Mouse (Mus musculus): Measurements from ENCODE around the gene Trex1. TPM values are rescaled to one million over a fixed set of nuclear protein-coding genes. Genes with fewer than 3 reads are reported as not detected.

Gene Trex1
- polyA plus RNA-seq, 1 experiment from 2014 or later = 13.6 TPM

DNA sequence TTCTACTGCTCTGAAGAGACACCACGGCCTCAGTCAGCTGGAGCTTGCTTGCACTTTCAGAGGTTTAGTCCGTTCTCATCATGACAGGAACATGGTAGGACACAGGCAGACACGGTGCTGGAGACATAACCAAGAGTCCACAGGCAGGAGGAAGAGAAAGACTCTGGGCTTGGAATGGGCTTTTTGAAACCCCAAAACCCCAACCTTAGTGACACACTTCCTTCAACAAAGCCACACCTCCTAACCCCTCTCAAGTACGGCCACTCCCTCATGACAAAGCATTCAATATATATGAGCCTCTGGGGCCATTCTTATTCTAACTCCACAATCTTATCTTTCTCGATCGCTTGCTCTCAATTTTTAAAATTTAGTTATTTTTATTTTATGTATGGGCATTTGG, 27.1 kb downstream of the Trex1 start:
- no peaks in the 10 kb centered on the region; the same call in 1 of the 2 replicates for H3K36me3 ChIP-seq (ENCODE audit: control insufficient read depth, insufficient read depth, low read length)
- H3K4me3 ChIP-seq (ENCODE audit: low read length) = no peak overlapping the region
- H3K27ac ChIP-seq (ENCODE audit: low read depth, low read length) = no peak overlapping the region
- H3K9me3 ChIP-seq (ENCODE audit: control insufficient read depth, low read length) = no peaks in the 10 kb centered on the region
- no peaks in the 10 kb centered on the region for H3K4me1 ChIP-seq (ENCODE audit: control insufficient read depth, insufficient read depth, low read depth, low read length)
- ATAC-seq = no peak
- H3K4me2 ChIP-seq (ENCODE audit: low read length) = no peak overlapping the region
- no peak overlapping the region for H3K9ac ChIP-seq (ENCODE audit: low read depth, low read length)
- H3K27me3 ChIP-seq (replicated peaks; ENCODE audit: control insufficient read depth, insufficient read depth, low read length) = no peaks in the 10 kb centered on the region
- WGBS = 77% methylated on average over 6 of the region's 6 CpGs

GRCm38 (mm10) chr9:109031686-109032085, 27.8 kb downstream of the Trex1 start:
- 91% methylated on average over 8 of the region's 8 CpGs for WGBS
- no peak overlapping the region for H3K27ac ChIP-seq (ENCODE audit: low read depth, low read length)

GRCm38 (mm10) chr9:109031001-109031400, 28.5 kb downstream of the Trex1 start:
- WGBS = 96% methylated on average over 7 of the region's 7 CpGs

More at GRCm38 (mm10) chr9:109031686-109032085, 27.8 kb downstream of the Trex1 start:
- Histone ChIP-seq H3K4me3 (ENCODE audit: low read length) (no peak overlapping the region), H3K4me2 (ENCODE audit: low read length) (no peak overlapping the region), H3K4me1 (ENCODE audit: control insufficient read depth, insufficient read depth, low read depth, low read length) (no peaks in the 10 kb centered on the region), H3K27me3 (replicated peaks; ENCODE audit: control insufficient read depth, insufficient read depth, low read length) (no peaks in the 10 kb centered on the region), H3K9ac (ENCODE audit: low read depth, low read length) (no peak overlapping the region), H3K36me3 (ENCODE audit: control insufficient read depth, insufficient read depth, low read length) (no peaks in the 10 kb centered on the region; the same call in 1 of the 2 replicates), H3K9me3 (ENCODE audit: control insufficient read depth, low read length) (no peaks in the 10 kb centered on the region)
- no peak for ATAC-seq

GRCm38 (mm10) chr9:109030312-109030711, 29.2 kb downstream of the Trex1 start:
- ATAC-seq = no peak

More at GRCm38 (mm10) chr9:109031001-109031400, 28.5 kb downstream of the Trex1 start:
- ATAC-seq = no peak
- Histone ChIP-seq H3K36me3 (ENCODE audit: control insufficient read depth, insufficient read depth, low read length) (no peaks in the 10 kb centered on the region; the same call in 1 of the 2 replicates), H3K27ac (ENCODE audit: low read depth, low read length) (no peak overlapping the region), H3K9ac (ENCODE audit: low read depth, low read length) (no peak overlapping the region), H3K4me2 (ENCODE audit: low read length) (no peak overlapping the region), H3K4me1 (ENCODE audit: control insufficient read depth, insufficient read depth, low read depth, low read length) (no peaks in the 10 kb centered on the region), H3K27me3 (replicated peaks; ENCODE audit: control insufficient read depth, insufficient read depth, low read length) (no peaks in the 10 kb centered on the region), H3K9me3 (ENCODE audit: control insufficient read depth, low read length) (no peaks in the 10 kb centered on the region), H3K4me3 (ENCODE audit: low read length) (no peak overlapping the region)

GRCm38 (mm10) chr9:109028919-109029318, 30.6 kb downstream of the Trex1 start:
- peaks cover 2% of the 10 kb centered on the region; the same call in 1 of the 2 replicates for H3K36me3 ChIP-seq (ENCODE audit: control insufficient read depth, insufficient read depth, low read length)
- no peak for ATAC-seq
- H3K4me1 ChIP-seq (ENCODE audit: control insufficient read depth, insufficient read depth, low read depth, low read length) = no peaks in the 10 kb centered on the region
- no peak overlapping the region for H3K27ac ChIP-seq (ENCODE audit: low read depth, low read length)
- H3K27me3 ChIP-seq (replicated peaks; ENCODE audit: control insufficient read depth, insufficient read depth, low read length) = no peaks in the 10 kb centered on the region
- H3K9ac ChIP-seq (ENCODE audit: low read depth, low read length) = no peak overlapping the region
- H3K9me3 ChIP-seq (ENCODE audit: control insufficient read depth, low read length) = no peaks in the 10 kb centered on the region
- 81% methylated on average over 5 of the region's 5 CpGs for WGBS
- H3K4me2 ChIP-seq (ENCODE audit: low read length) = no peak overlapping the region
- H3K4me3 ChIP-seq (ENCODE audit: low read length) = no peak overlapping the region

More at GRCm38 (mm10) chr9:109030312-109030711, 29.2 kb downstream of the Trex1 start:
- H3K9ac ChIP-seq (ENCODE audit: low read depth, low read length) = no peak overlapping the region
- WGBS = 71% methylated on average over 3 of the region's 3 CpGs
- H3K4me3 ChIP-seq (ENCODE audit: low read length) = no peak overlapping the region
- no peak overlapping the region for H3K4me2 ChIP-seq (ENCODE audit: low read length)
- H3K27ac ChIP-seq (ENCODE audit: low read depth, low read length) = no peak overlapping the region
- H3K9me3 ChIP-seq (ENCODE audit: control insufficient read depth, low read length) = no peaks in the 10 kb centered on the region
- H3K27me3 ChIP-seq (replicated peaks; ENCODE audit: control insufficient read depth, insufficient read depth, low read length) = no peaks in the 10 kb centered on the region
- H3K4me1 ChIP-seq (ENCODE audit: control insufficient read depth, insufficient read depth, low read depth, low read length) = no peaks in the 10 kb centered on the region
- H3K36me3 ChIP-seq (ENCODE audit: control insufficient read depth, insufficient read depth, low read length) = peaks cover 2% of the 10 kb centered on the region; the same call in 1 of the 2 replicates

- Histone ChIP-seq H3K27me3 (replicated peaks; ENCODE audit: control insufficient read depth, insufficient read depth, low read length) (no peaks in the 10 kb centered on the region), H3K9ac (ENCODE audit: low read depth, low read length) (no peak overlapping the region), H3K4me2 (ENCODE audit: low read length) (no peak overlapping the region), H3K9me3 (ENCODE audit: control insufficient read depth, low read length) (no peaks in the 10 kb centered on the region), H3K4me1 (ENCODE audit: control insufficient read depth, insufficient read depth, low read depth, low read length) (no peaks in the 10 kb centered on the region), H3K4me3 (ENCODE audit: low read length) (no peak overlapping the region), H3K36me3 (ENCODE audit: control insufficient read depth, insufficient read depth, low read length) (peaks cover 2% of the 10 kb centered on the region; the same call in 1 of the 2 replicates), H3K27ac (ENCODE audit: low read depth, low read length) (no peak overlapping the region)
- WGBS = 70% methylated on average over 3 of the region's 3 CpGs
- ATAC-seq = no peak
Observed at GRCm38 (mm10) chr9:109028421-109028820, 31.1 kb downstream of the Trex1 start.

- WGBS = 80% methylated on average over 7 of the region's 8 CpGs
Observed at GRCm38 (mm10) chr9:109027521-109027920, 32.0 kb downstream of the Trex1 start.

GRCm38 (mm10) chr9:109022866-109023685, 36.5 kb downstream of the Trex1 start:
- H3K4me2 ChIP-seq (ENCODE audit: low read length) = no peak overlapping the region
- 93% methylated on average over 17 of the region's 17 CpGs for WGBS
- no peak overlapping the region for H3K4me3 ChIP-seq (ENCODE audit: low read length)
- H3K27ac ChIP-seq (ENCODE audit: low read depth, low read length) = no peak overlapping the region
- H3K9ac ChIP-seq (ENCODE audit: low read depth, low read length) = no peak overlapping the region
- no peaks in the 10 kb centered on the region for H3K4me1 ChIP-seq (ENCODE audit: control insufficient read depth, insufficient read depth, low read depth, low read length)
- H3K9me3 ChIP-seq (ENCODE audit: control insufficient read depth, low read length) = no peaks in the 10 kb centered on the region
- H3K36me3 ChIP-seq (ENCODE audit: control insufficient read depth, insufficient read depth, low read length) = peaks cover 2% of the 10 kb centered on the region; the same call in 1 of the 2 replicates
- H3K27me3 ChIP-seq (replicated peaks; ENCODE audit: control insufficient read depth, insufficient read depth, low read length) = no peaks in the 10 kb centered on the region
- no peak for ATAC-seq

More at GRCm38 (mm10) chr9:109027521-109027920, 32.0 kb downstream of the Trex1 start:
- H3K4me3 ChIP-seq (ENCODE audit: low read length) = no peak overlapping the region
- H3K4me2 ChIP-seq (ENCODE audit: low read length) = no peak overlapping the region
- no peak for ATAC-seq
- no peaks in the 10 kb centered on the region for H3K4me1 ChIP-seq (ENCODE audit: control insufficient read depth, insufficient read depth, low read depth, low read length)
- no peak overlapping the region for H3K27ac ChIP-seq (ENCODE audit: low read depth, low read length)
- H3K27me3 ChIP-seq (replicated peaks; ENCODE audit: control insufficient read depth, insufficient read depth, low read length) = no peaks in the 10 kb centered on the region
- H3K36me3 ChIP-seq (ENCODE audit: control insufficient read depth, insufficient read depth, low read length) = peaks cover 2% of the 10 kb centered on the region; the same call in 1 of the 2 replicates
- H3K9me3 ChIP-seq (ENCODE audit: control insufficient read depth, low read length) = no peaks in the 10 kb centered on the region
- no peak overlapping the region for H3K9ac ChIP-seq (ENCODE audit: low read depth, low read length)

DNA sequence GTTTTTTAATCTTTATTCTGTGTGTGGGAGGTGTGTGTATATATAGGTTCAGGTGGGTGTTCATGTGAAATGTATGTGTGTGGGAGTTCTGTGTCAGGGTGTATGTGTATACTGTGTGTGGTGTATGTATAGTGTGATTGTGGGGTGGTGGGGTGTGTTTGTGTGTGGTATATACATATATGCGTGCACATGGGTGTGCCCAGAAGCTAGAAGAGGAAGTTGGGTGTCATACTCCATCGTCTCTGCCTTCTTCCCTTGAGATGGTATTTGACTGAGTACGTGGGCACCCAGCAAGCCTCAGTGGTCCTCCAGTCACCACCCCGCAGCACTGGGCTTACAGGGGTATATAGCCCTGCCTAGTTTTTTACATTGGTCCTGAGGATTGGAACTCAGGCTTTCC, 38.1 kb downstream of the Trex1 start:
- Histone ChIP-seq H3K9ac (ENCODE audit: low read depth, low read length) (no peak overlapping the region), H3K27ac (ENCODE audit: low read depth, low read length) (no peak overlapping the region), H3K4me2 (ENCODE audit: low read length) (no peak overlapping the region), H3K9me3 (ENCODE audit: control insufficient read depth, low read length) (no peaks in the 10 kb centered on the region), H3K4me1 (ENCODE audit: control insufficient read depth, insufficient read depth, low read depth, low read length) (no peaks in the 10 kb centered on the region), H3K27me3 (replicated peaks; ENCODE audit: control insufficient read depth, insufficient read depth, low read length) (no peaks in the 10 kb centered on the region), H3K4me3 (ENCODE audit: low read length) (no peak overlapping the region), H3K36me3 (ENCODE audit: control insufficient read depth, insufficient read depth, low read length) (peaks cover 2% of the 10 kb centered on the region; the same call in 1 of the 2 replicates)
- 86% methylated on average over 4 of the region's 4 CpGs for WGBS
- ATAC-seq = no peak

Data from hindbrain, embryonic 16.5 days (tissue).